Mouse (Mus musculus) forebrain, embryonic 11.5 days (tissue): ENCODE measurements around the gene Rbm33. TPM values are rescaled to one million over a fixed set of nuclear protein-coding genes. Genes with fewer than 3 reads are reported as not detected.

Experiments used
- ATAC-seq: fragments of 200-750 bp; cut with Nextera tagmentation; replicated peaks from 2 replicates; pipeline ENCODE4 v1.8.0; 2017; ENCODE audit warnings: moderate TSS enrichment; ENCODE audit not compliant: low FRiP score
- DNase-seq: peaks from one replicate; pipeline ENCODE4 v3.0.0-alpha.2; 2017; ENCODE audit warnings: low spot score
- H3K27ac ChIP-seq: fragments of 300-500 bp; sonication (generic); 2 replicates; pipeline ENCODE4 v1.5.1; 2014; ENCODE audit warnings: low read depth, low read length
- H3K27me3 ChIP-seq: fragments of 300-500 bp; sonication (generic); 2 replicates; pipeline ENCODE4 v1.6.1; 2014; ENCODE audit warnings: mild to moderate bottlenecking, low read length, mixed read lengths; ENCODE audit not compliant: control insufficient read depth, insufficient read depth
- H3K36me3 ChIP-seq: fragments of 300-500 bp; sonication (generic); 2 replicates; pipeline ENCODE4 v1.6.1; 2014; ENCODE audit warnings: mild to moderate bottlenecking, low read length, moderate library complexity, mixed read lengths; ENCODE audit not compliant: control insufficient read depth, insufficient read depth
- H3K4me1 ChIP-seq: fragments of 300-500 bp; sonication (generic); replicated peaks from 2 replicates; pipeline ENCODE4 v1.6.1; 2014; ENCODE audit warnings: low read length, mixed read lengths; ENCODE audit not compliant: control insufficient read depth, insufficient read depth
- H3K4me2 ChIP-seq: fragments of 300-500 bp; sonication (generic); 2 replicates; pipeline ENCODE4 v1.6.1; 2014; ENCODE audit warnings: low read depth, mild to moderate bottlenecking, low read length, moderate library complexity, mixed read lengths; ENCODE audit not compliant: severe bottlenecking
- H3K4me3 ChIP-seq: fragments of 300-500 bp; sonication (generic); 2 replicates; pipeline ENCODE4 v1.5.1; 2014; ENCODE audit warnings: low read depth, low read length
- H3K9ac ChIP-seq: fragments of 300-500 bp; sonication (generic); 2 replicates; pipeline ENCODE4 v1.6.1; 2014; ENCODE audit warnings: low read length
- H3K9me3 ChIP-seq: fragments of 300-500 bp; sonication (generic); 2 replicates; pipeline ENCODE4 v1.6.1; 2016; ENCODE audit warnings: low read length, mixed read lengths; ENCODE audit not compliant: control insufficient read depth
- WGBS: fragments of 180-500 bp; shearing (Covaris S2); extraction: QIAGEN DNeasy Blood & Tissue Kit; methylation state at CpG from one replicate; pipeline ENCODE4 v1.1.7; 2014; 5-methylcytosine and 5-hydroxymethylcytosine counted together
- polyA plus RNA-seq: library from polyadenylated mRNA; unstranded; fragments of >200 nt; fragmentation: Nextera tagmentation; extraction: Ambion mirVana; gene quantifications from 2 replicates; pipeline ENCODE4 v1.2.1, GENCODE M21; 2014

Gene Rbm33
- polyA plus RNA-seq, 1 experiment from 2014 or later, result 26.0 TPM

- H3K9me3 ChIP-seq, result no peaks in the 10 kb centered on the region
- DNase-seq, result no peak
- no peak overlapping the region for H3K4me3 ChIP-seq
- no peak overlapping the region for H3K27ac ChIP-seq
- ATAC-seq, result no peak
- H3K4me2 ChIP-seq, result no peak overlapping the region
- no peaks in the 10 kb centered on the region for H3K4me1 ChIP-seq
- no peaks in the 10 kb centered on the region for H3K27me3 ChIP-seq
- peaks cover 3% of the 10 kb centered on the region; the same call in 1 of the 2 replicates for H3K36me3 ChIP-seq
- no peak overlapping the region for H3K9ac ChIP-seq
- WGBS, result 85% methylated on average over 3 of the region's 3 CpGs
Observed at GRCm38 (mm10) chr5:28406662-28407061, 89.7 kb downstream of the Rbm33 start.

- no peak overlapping the region for H3K4me3 ChIP-seq
- H3K27me3 ChIP-seq, result no peaks in the 10 kb centered on the region
- peaks cover 6% of the 10 kb centered on the region for H3K36me3 ChIP-seq
- DNase-seq (no peak), ATAC-seq (no peak)
- H3K4me1 ChIP-seq, result no peaks in the 10 kb centered on the region
- no peak overlapping the region for H3K27ac ChIP-seq
- no peak overlapping the region for H3K9ac ChIP-seq
- no peak overlapping the region for H3K4me2 ChIP-seq
- no peaks in the 10 kb centered on the region for H3K9me3 ChIP-seq
- WGBS, result 88% methylated on average over 2 of the region's 2 CpGs
Observed at GRCm38 (mm10) chr5:28412006-28412685, 95.2 kb downstream of the Rbm33 start.

- H3K9me3 ChIP-seq, result no peaks in the 10 kb centered on the region
- no peak overlapping the region for H3K4me3 ChIP-seq
- DNase-seq (no peak), ATAC-seq (no peak)
- H3K27ac ChIP-seq, result no peak overlapping the region
- WGBS, result 96% methylated on average over 5 of the region's 5 CpGs
- H3K9ac ChIP-seq, result no peak overlapping the region
- H3K36me3 ChIP-seq, result peaks cover 6% of the 10 kb centered on the region
- H3K4me2 ChIP-seq, result no peak overlapping the region
- no peaks in the 10 kb centered on the region for H3K4me1 ChIP-seq
- H3K27me3 ChIP-seq, result no peaks in the 10 kb centered on the region
Observed at GRCm38 (mm10) chr5:28413533-28413932, 96.6 kb downstream of the Rbm33 start.

GRCm38 (mm10) chr5:28414076-28414475 lies 97.2 kb downstream of the Rbm33 start:
- Histone ChIP-seq H3K4me2 (no peak overlapping the region), H3K4me1 (no peaks in the 10 kb centered on the region), H3K4me3 (no peak overlapping the region), H3K27ac (no peak overlapping the region), H3K27me3 (no peaks in the 10 kb centered on the region), H3K9me3 (no peaks in the 10 kb centered on the region), H3K36me3 (peaks cover 6% of the 10 kb centered on the region), H3K9ac (no peak overlapping the region)
- ATAC-seq, result no peak
- 93% methylated on average over 3 of the region's 3 CpGs for WGBS
- DNase-seq, result no peak

- no peak overlapping the region for H3K4me2 ChIP-seq
- no peak overlapping the region for H3K9ac ChIP-seq
- DNase-seq (no peak), ATAC-seq (no peak)
- H3K4me1 ChIP-seq, result no peaks in the 10 kb centered on the region
- no peaks in the 10 kb centered on the region for H3K27me3 ChIP-seq
- no peaks in the 10 kb centered on the region for H3K9me3 ChIP-seq
- H3K4me3 ChIP-seq, result no peak overlapping the region
- H3K36me3 ChIP-seq, result peaks cover 6% of the 10 kb centered on the region
- H3K27ac ChIP-seq, result no peak overlapping the region
Observed at GRCm38 (mm10) chr5:28416029-28416428, 99.1 kb downstream of the Rbm33 start.

- 92% methylated on average over 10 of the region's 10 CpGs for WGBS
Observed at GRCm38 (mm10) chr5:28418734-28419133, 101.8 kb downstream of the Rbm33 start.

GRCm38 (mm10) chr5:28419640-28420265 lies 102.8 kb downstream of the Rbm33 start:
- Histone ChIP-seq H3K36me3 (no peaks in the 10 kb centered on the region; the same call in 1 of the 2 replicates), H3K9ac (no peak overlapping the region), H3K9me3 (no peaks in the 10 kb centered on the region), H3K4me3 (no peak overlapping the region), H3K4me1 (no peaks in the 10 kb centered on the region), H3K4me2 (no peak overlapping the region), H3K27me3 (no peaks in the 10 kb centered on the region), H3K27ac (no peak overlapping the region)
- DNase-seq (no peak), ATAC-seq (no peak)
- WGBS, result 95% methylated on average over 12 of the region's 12 CpGs

More at GRCm38 (mm10) chr5:28418734-28419133, 101.8 kb downstream of the Rbm33 start:
- no peak overlapping the region for H3K27ac ChIP-seq
- H3K4me1 ChIP-seq, result no peaks in the 10 kb centered on the region
- H3K27me3 ChIP-seq, result no peaks in the 10 kb centered on the region
- no peak overlapping the region for H3K9ac ChIP-seq
- peaks cover 4% of the 10 kb centered on the region for H3K36me3 ChIP-seq
- ATAC-seq, result no peak
- no peak for DNase-seq
- H3K9me3 ChIP-seq, result no peaks in the 10 kb centered on the region
- H3K4me3 ChIP-seq, result no peak overlapping the region
- no peak overlapping the region for H3K4me2 ChIP-seq

GRCm38 (mm10) chr5:28423781-28424180 lies 106.9 kb downstream of the Rbm33 start:
- no peaks in the 10 kb centered on the region for H3K27me3 ChIP-seq
- H3K9me3 ChIP-seq, result no peaks in the 10 kb centered on the region
- no peak overlapping the region for H3K4me2 ChIP-seq
- no peaks in the 10 kb centered on the region for H3K4me1 ChIP-seq
- H3K36me3 ChIP-seq, result no peaks in the 10 kb centered on the region; the same call in 1 of the 2 replicates
- no peak overlapping the region for H3K27ac ChIP-seq
- no peak overlapping the region for H3K4me3 ChIP-seq
- ATAC-seq (no peak), DNase-seq (no peak)
- H3K9ac ChIP-seq, result no peak overlapping the region
- WGBS, result 76% methylated on average over 4 of the region's 4 CpGs

GRCm38 (mm10) chr5:28425926-28426325 lies 109.0 kb downstream of the Rbm33 start:
- Histone ChIP-seq H3K9ac (no peak overlapping the region), H3K4me3 (no peak overlapping the region), H3K4me2 (no peak overlapping the region), H3K36me3 (no peaks in the 10 kb centered on the region), H3K9me3 (no peaks in the 10 kb centered on the region), H3K27me3 (no peaks in the 10 kb centered on the region), H3K4me1 (no peaks in the 10 kb centered on the region), H3K27ac (no peak overlapping the region)
- DNase-seq (no peak), ATAC-seq (no peak)
- WGBS, result 93% methylated on average over 9 of the region's 9 CpGs
